Mouse (Mus musculus): ENCODE results near the gene Map3k5. TPM values are rescaled to one million over a fixed set of nuclear protein-coding genes. Genes with fewer than 3 reads are reported as not detected.
A peak's percentile ranks its signal among the peaks of the same experiment; 100 is the strongest.
"Not testable (repeated sequence)": the region's sequence is repeated elsewhere in the genome, so short reads cannot be mapped to it uniquely, and the experiment has no call there.

The Map3k5 gene
- polyA plus RNA-seq, 1 experiment from 2014 or later, result 1.8 TPM

- no peak overlapping the region for H3K4me2 ChIP-seq (replicated peaks)
- H3K27ac ChIP-seq, result no peak overlapping the region
- ATAC-seq (ENCODE audit: low FRiP score) (no peak), DNase-seq (ENCODE audit: low spot score) (no peak)
- no peaks in the 10 kb centered on the region for H3K27me3 ChIP-seq (ENCODE audit: control insufficient read depth, insufficient read depth, low read length)
- no peak overlapping the region for H3K4me3 ChIP-seq (replicated peaks; ENCODE audit: low read length)
- H3K9me3 ChIP-seq (ENCODE audit: control insufficient read depth, low read length), result no peaks in the 10 kb centered on the region
- H3K36me3 ChIP-seq (replicated peaks; ENCODE audit: control insufficient read depth, insufficient read depth), result no peaks in the 10 kb centered on the region
- H3K9ac ChIP-seq, result no peak overlapping the region
- no peaks in the 10 kb centered on the region for H3K4me1 ChIP-seq (replicated peaks; ENCODE audit: control insufficient read depth, insufficient read depth, low read length)
- WGBS, result 88% methylated on average over 8 of the region's 8 CpGs
Observed at GRCm38 (mm10) chr10:19968445-19968844, 34.2 kb downstream of the Map3k5 start.

GRCm38 (mm10) chr10:19969831-19970460 is 35.7 kb downstream of the Map3k5 start:
- Histone ChIP-seq H3K4me1 (replicated peaks; ENCODE audit: control insufficient read depth, insufficient read depth, low read length) (no peaks in the 10 kb centered on the region), H3K27me3 (ENCODE audit: control insufficient read depth, insufficient read depth, low read length) (no peaks in the 10 kb centered on the region), H3K4me3 (replicated peaks; ENCODE audit: low read length) (no peak overlapping the region), H3K36me3 (replicated peaks; ENCODE audit: control insufficient read depth, insufficient read depth) (no peaks in the 10 kb centered on the region), H3K4me2 (replicated peaks) (no peak overlapping the region), H3K27ac (no peak overlapping the region), H3K9ac (0 out of 2 replicates have a peak overlapping the region, but pooled peaks have one; percentile 16), H3K9me3 (ENCODE audit: control insufficient read depth, low read length) (no peaks in the 10 kb centered on the region)
- WGBS, result 84% methylated on average over 14 of the region's 14 CpGs
- DNase-seq (ENCODE audit: low spot score) (no peak), ATAC-seq (ENCODE audit: low FRiP score) (no peak)

GRCm38 (mm10) chr10:19971491-19971890 is 37.2 kb downstream of the Map3k5 start:
- H3K4me2 ChIP-seq (replicated peaks); H3K4me3 ChIP-seq (replicated peaks; ENCODE audit: low read length); H3K4me1 ChIP-seq (replicated peaks; ENCODE audit: control insufficient read depth, insufficient read depth, low read length); H3K9me3 ChIP-seq (ENCODE audit: control insufficient read depth, low read length); ATAC-seq (ENCODE audit: low FRiP score); H3K36me3 ChIP-seq (replicated peaks; ENCODE audit: control insufficient read depth, insufficient read depth); DNase-seq (ENCODE audit: low spot score); H3K27ac ChIP-seq; H3K9ac ChIP-seq; H3K27me3 ChIP-seq (ENCODE audit: control insufficient read depth, insufficient read depth, low read length): not testable (repeated sequence)
- WGBS, result 84% methylated on average over 6 of the region's 7 CpGs

- ATAC-seq (ENCODE audit: low FRiP score) (no peak), DNase-seq (ENCODE audit: low spot score) (no peak)
- Histone ChIP-seq H3K4me1 (replicated peaks; ENCODE audit: control insufficient read depth, insufficient read depth, low read length) (no peaks in the 10 kb centered on the region), H3K9me3 (ENCODE audit: control insufficient read depth, low read length) (no peaks in the 10 kb centered on the region), H3K36me3 (replicated peaks; ENCODE audit: control insufficient read depth, insufficient read depth) (no peaks in the 10 kb centered on the region), H3K27me3 (ENCODE audit: control insufficient read depth, insufficient read depth, low read length) (no peaks in the 10 kb centered on the region), H3K9ac (no peak overlapping the region), H3K4me3 (replicated peaks; ENCODE audit: low read length) (no peak overlapping the region), H3K4me2 (replicated peaks) (no peak overlapping the region), H3K27ac (no peak overlapping the region)
- 92% methylated on average over 12 of the region's 12 CpGs for WGBS
Observed at GRCm38 (mm10) chr10:19973321-19974108, 39.2 kb downstream of the Map3k5 start.

- no peak for ATAC-seq (ENCODE audit: low FRiP score)
- 80% methylated on average over 3 of the region's 3 CpGs for WGBS
- no peak for DNase-seq (ENCODE audit: low spot score)
Observed at GRCm38 (mm10) chr10:19977557-19977956, 43.3 kb downstream of the Map3k5 start.

GRCm38 (mm10) chr10:19978662-19979199 is 44.5 kb downstream of the Map3k5 start:
- Histone ChIP-seq H3K4me2 (replicated peaks) (no peak overlapping the region), H3K36me3 (replicated peaks; ENCODE audit: control insufficient read depth, insufficient read depth) (no peaks in the 10 kb centered on the region), H3K4me3 (replicated peaks; ENCODE audit: low read length) (no peak overlapping the region), H3K9ac (no peak overlapping the region), H3K9me3 (ENCODE audit: control insufficient read depth, low read length) (no peaks in the 10 kb centered on the region), H3K27ac (no peak overlapping the region), H3K4me1 (replicated peaks; ENCODE audit: control insufficient read depth, insufficient read depth, low read length) (no peaks in the 10 kb centered on the region), H3K27me3 (ENCODE audit: control insufficient read depth, insufficient read depth, low read length) (no peaks in the 10 kb centered on the region)
- 92% methylated on average over 5 of the region's 5 CpGs for WGBS
- no peak for ATAC-seq (ENCODE audit: low FRiP score)
- DNase-seq (ENCODE audit: low spot score), result no peak

More at GRCm38 (mm10) chr10:19977557-19977956, 43.3 kb downstream of the Map3k5 start:
- Histone ChIP-seq H3K9ac (no peak overlapping the region), H3K9me3 (ENCODE audit: control insufficient read depth, low read length) (no peaks in the 10 kb centered on the region), H3K27me3 (ENCODE audit: control insufficient read depth, insufficient read depth, low read length) (no peaks in the 10 kb centered on the region), H3K4me1 (replicated peaks; ENCODE audit: control insufficient read depth, insufficient read depth, low read length) (no peaks in the 10 kb centered on the region), H3K4me3 (replicated peaks; ENCODE audit: low read length) (no peak overlapping the region), H3K27ac (no peak overlapping the region), H3K36me3 (replicated peaks; ENCODE audit: control insufficient read depth, insufficient read depth) (no peaks in the 10 kb centered on the region), H3K4me2 (replicated peaks) (no peak overlapping the region)

GRCm38 (mm10) chr10:19987736-19988135 is 53.5 kb downstream of the Map3k5 start:
- 56% methylated on average over 9 of the region's 9 CpGs for WGBS

GRCm38 (mm10) chr10:19989986-19990385 is 55.7 kb downstream of the Map3k5 start:
- Histone ChIP-seq H3K9me3 (ENCODE audit: control insufficient read depth, low read length) (no peaks in the 10 kb centered on the region), H3K4me3 (replicated peaks; ENCODE audit: low read length) (no peak overlapping the region), H3K4me2 (replicated peaks) (no peak overlapping the region), H3K4me1 (replicated peaks; ENCODE audit: control insufficient read depth, insufficient read depth, low read length) (no peaks in the 10 kb centered on the region), H3K9ac (no peak overlapping the region), H3K27ac (no peak overlapping the region), H3K36me3 (replicated peaks; ENCODE audit: control insufficient read depth, insufficient read depth) (no peaks in the 10 kb centered on the region), H3K27me3 (ENCODE audit: control insufficient read depth, insufficient read depth, low read length) (no peaks in the 10 kb centered on the region)
- WGBS, result 94% methylated on average over 6 of the region's 6 CpGs
- DNase-seq (ENCODE audit: low spot score) (no peak), ATAC-seq (ENCODE audit: low FRiP score) (no peak)

More at GRCm38 (mm10) chr10:19987736-19988135, 53.5 kb downstream of the Map3k5 start:
- H3K27ac ChIP-seq, result no peak overlapping the region
- H3K9me3 ChIP-seq (ENCODE audit: control insufficient read depth, low read length), result no peaks in the 10 kb centered on the region
- no peaks in the 10 kb centered on the region for H3K4me1 ChIP-seq (replicated peaks; ENCODE audit: control insufficient read depth, insufficient read depth, low read length)
- H3K4me2 ChIP-seq (replicated peaks), result no peak overlapping the region
- no peak for DNase-seq (ENCODE audit: low spot score)
- no peaks in the 10 kb centered on the region for H3K36me3 ChIP-seq (replicated peaks; ENCODE audit: control insufficient read depth, insufficient read depth)
- H3K27me3 ChIP-seq (ENCODE audit: control insufficient read depth, insufficient read depth, low read length), result no peaks in the 10 kb centered on the region
- H3K9ac ChIP-seq, result no peak overlapping the region
- no peak for ATAC-seq (ENCODE audit: low FRiP score)
- no peak overlapping the region for H3K4me3 ChIP-seq (replicated peaks; ENCODE audit: low read length)

- H3K9me3 ChIP-seq (ENCODE audit: control insufficient read depth, low read length), result no peaks in the 10 kb centered on the region
- ATAC-seq (ENCODE audit: low FRiP score), result no peak
- H3K4me2 ChIP-seq (replicated peaks), result no peak overlapping the region
- 67% methylated on average over 6 of the region's 6 CpGs for WGBS
- no peak overlapping the region for H3K9ac ChIP-seq
- H3K27ac ChIP-seq, result no peak overlapping the region
- no peaks in the 10 kb centered on the region for H3K36me3 ChIP-seq (replicated peaks; ENCODE audit: control insufficient read depth, insufficient read depth)
- H3K27me3 ChIP-seq (ENCODE audit: control insufficient read depth, insufficient read depth, low read length), result no peaks in the 10 kb centered on the region
- no peak for DNase-seq (ENCODE audit: low spot score)
- no peak overlapping the region for H3K4me3 ChIP-seq (replicated peaks; ENCODE audit: low read length)
- H3K4me1 ChIP-seq (replicated peaks; ENCODE audit: control insufficient read depth, insufficient read depth, low read length), result no peaks in the 10 kb centered on the region
Observed at GRCm38 (mm10) chr10:19990638-19991037, 56.4 kb downstream of the Map3k5 start.

Measured in hindbrain, embryonic 14.5 days (tissue).